Mouse (Mus musculus): Measurements from ENCODE around the gene Taf12. TPM values are rescaled to one million over a fixed set of nuclear protein-coding genes. Genes with fewer than 3 reads are reported as not detected.
A peak's percentile ranks its signal among the peaks of the same experiment; 100 is the strongest.

Taf12 gene
- polyA plus RNA-seq, 1 experiment from 2014 or later = 46.6 TPM

- H3K4me2 ChIP-seq (replicated peaks; ENCODE audit: low read depth, low read length) = no peak overlapping the region
- no peak overlapping the region for H3K4me3 ChIP-seq (ENCODE audit: low read length)
- H3K4me1 ChIP-seq (ENCODE audit: control insufficient read depth, insufficient read depth, low read length) = 0 out of 2 replicates have a peak, but pooled peaks cover 4% of the 10 kb centered on the region
- peaks cover 51% of the 10 kb centered on the region for H3K36me3 ChIP-seq (ENCODE audit: control insufficient read depth, insufficient read depth, low read length)
- 93% methylated on average over 5 of the region's 5 CpGs for WGBS
- no peak overlapping the region for H3K27ac ChIP-seq (ENCODE audit: low read depth, low read length)
- H3K9ac ChIP-seq (ENCODE audit: low read depth, low read length) = no peak overlapping the region
- ATAC-seq (ENCODE audit: low FRiP score, low TSS enrichment) = no peak
- H3K9me3 ChIP-seq (ENCODE audit: control insufficient read depth, low read length) = no peaks in the 10 kb centered on the region
- H3K27me3 ChIP-seq (ENCODE audit: control insufficient read depth, insufficient read depth, low read length) = no peaks in the 10 kb centered on the region
Measured at GRCm38 (mm10) chr4:132312627-132313026, 38.5 kb downstream of the Taf12 start.

GRCm38 (mm10) chr4:132315711-132316110 is 41.5 kb downstream of the Taf12 start:
- Histone ChIP-seq H3K9me3 (ENCODE audit: control insufficient read depth, low read length) (no peaks in the 10 kb centered on the region), H3K27me3 (ENCODE audit: control insufficient read depth, insufficient read depth, low read length) (no peaks in the 10 kb centered on the region), H3K4me1 (ENCODE audit: control insufficient read depth, insufficient read depth, low read length) (no peaks in the 10 kb centered on the region), H3K27ac (ENCODE audit: low read depth, low read length) (no peak overlapping the region), H3K4me3 (ENCODE audit: low read length) (no peak overlapping the region), H3K36me3 (ENCODE audit: control insufficient read depth, insufficient read depth, low read length) (peaks cover 65% of the 10 kb centered on the region), H3K4me2 (replicated peaks; ENCODE audit: low read depth, low read length) (no peak overlapping the region), H3K9ac (ENCODE audit: low read depth, low read length) (no peak overlapping the region)
- no peak for ATAC-seq (ENCODE audit: low FRiP score, low TSS enrichment)
- WGBS = 85% methylated on average over 8 of the region's 8 CpGs

- H3K9ac ChIP-seq (ENCODE audit: low read depth, low read length) = no peak overlapping the region
- H3K36me3 ChIP-seq (ENCODE audit: control insufficient read depth, insufficient read depth, low read length) = peaks cover 36% of the 10 kb centered on the region
- H3K4me3 ChIP-seq (ENCODE audit: low read length) = no peak overlapping the region
- no peak for ATAC-seq (ENCODE audit: low FRiP score, low TSS enrichment)
- no peak overlapping the region for H3K27ac ChIP-seq (ENCODE audit: low read depth, low read length)
- peaks cover 7% of the 10 kb centered on the region for H3K4me1 ChIP-seq (ENCODE audit: control insufficient read depth, insufficient read depth, low read length)
- no peak overlapping the region for H3K4me2 ChIP-seq (replicated peaks; ENCODE audit: low read depth, low read length)
- 81% methylated on average over 5 of the region's 5 CpGs for WGBS
- no peaks in the 10 kb centered on the region for H3K9me3 ChIP-seq (ENCODE audit: control insufficient read depth, low read length)
- no peaks in the 10 kb centered on the region for H3K27me3 ChIP-seq (ENCODE audit: control insufficient read depth, insufficient read depth, low read length)
Measured at GRCm38 (mm10) chr4:132326481-132326880, 52.3 kb downstream of the Taf12 start.

- WGBS = 50% methylated on average over 14 of the region's 14 CpGs
- no peaks in the 10 kb centered on the region for H3K9me3 ChIP-seq (ENCODE audit: control insufficient read depth, low read length)
- H3K27me3 ChIP-seq (ENCODE audit: control insufficient read depth, insufficient read depth, low read length) = no peaks in the 10 kb centered on the region
- H3K9ac ChIP-seq (ENCODE audit: low read depth, low read length) = peak overlapping the region; percentile 80
- H3K27ac ChIP-seq (ENCODE audit: low read depth, low read length) = no peak overlapping the region; the same call in 1 of the 2 replicates
- peak overlapping the region; percentile 51 for H3K4me2 ChIP-seq (replicated peaks; ENCODE audit: low read depth, low read length)
- peaks cover 37% of the 10 kb centered on the region for H3K36me3 ChIP-seq (ENCODE audit: control insufficient read depth, insufficient read depth, low read length)
- H3K4me1 ChIP-seq (ENCODE audit: control insufficient read depth, insufficient read depth, low read length) = peaks cover 7% of the 10 kb centered on the region
- H3K4me3 ChIP-seq (ENCODE audit: low read length) = peak overlapping the region; percentile 64
- no peak for ATAC-seq (ENCODE audit: low FRiP score, low TSS enrichment)
Measured at GRCm38 (mm10) chr4:132328391-132328982, 54.3 kb downstream of the Taf12 start.

GRCm38 (mm10) chr4:132329115-132329834 is 55.1 kb downstream of the Taf12 start, which contains the start of gene Trnau1ap:
Gene Trnau1ap, minus strand, starts transcription at chr4:132329538.
- peak within 1 kb of the TSS; percentile 85 for H3K27ac ChIP-seq (ENCODE audit: low read depth, low read length)

GRCm38 (mm10) chr4:132329835-132330354 is 55.7 kb downstream of the Taf12 start:
- H3K4me2 ChIP-seq (replicated peaks; ENCODE audit: low read depth, low read length) = peak overlapping the region; percentile 51
- no peak for ATAC-seq (ENCODE audit: low FRiP score, low TSS enrichment)
- peaks cover 37% of the 10 kb centered on the region for H3K36me3 ChIP-seq (ENCODE audit: control insufficient read depth, insufficient read depth, low read length)

More at GRCm38 (mm10) chr4:132329115-132329834, 55.1 kb downstream of the Taf12 start, which contains the start of gene Trnau1ap:
- H3K9ac ChIP-seq (ENCODE audit: low read depth, low read length) = peak within 1 kb of the TSS; percentile 80
- H3K4me3 ChIP-seq (ENCODE audit: low read length) = peak within 1 kb of the TSS; percentile 64
- H3K4me1 ChIP-seq (ENCODE audit: control insufficient read depth, insufficient read depth, low read length) = peaks cover 7% of the 10 kb centered on the region
- peaks cover 37% of the 10 kb centered on the region for H3K36me3 ChIP-seq (ENCODE audit: control insufficient read depth, insufficient read depth, low read length)
- no peaks in the 10 kb centered on the region for H3K27me3 ChIP-seq (ENCODE audit: control insufficient read depth, insufficient read depth, low read length)
- H3K4me2 ChIP-seq (replicated peaks; ENCODE audit: low read depth, low read length) = peak within 1 kb of the TSS; percentile 51
- under 1% methylated on average over 52 of the region's 52 CpGs for WGBS
- H3K9me3 ChIP-seq (ENCODE audit: control insufficient read depth, low read length) = no peaks in the 10 kb centered on the region
- ATAC-seq (ENCODE audit: low FRiP score, low TSS enrichment) = peak; percentile 96

GRCm38 (mm10) chr4:132331960-132332359 is 57.8 kb downstream of the Taf12 start:
- H3K4me1 ChIP-seq (ENCODE audit: control insufficient read depth, insufficient read depth, low read length) = peaks cover 7% of the 10 kb centered on the region
- H3K36me3 ChIP-seq (ENCODE audit: control insufficient read depth, insufficient read depth, low read length) = peaks cover 44% of the 10 kb centered on the region
- H3K27ac ChIP-seq (ENCODE audit: low read depth, low read length) = no peak overlapping the region
- H3K27me3 ChIP-seq (ENCODE audit: control insufficient read depth, insufficient read depth, low read length) = no peaks in the 10 kb centered on the region
- no peak overlapping the region for H3K4me3 ChIP-seq (ENCODE audit: low read length)
- no peak overlapping the region for H3K9ac ChIP-seq (ENCODE audit: low read depth, low read length)
- ATAC-seq (ENCODE audit: low FRiP score, low TSS enrichment) = no peak
- WGBS = 60% methylated on average over 3 of the region's 3 CpGs
- no peak overlapping the region for H3K4me2 ChIP-seq (replicated peaks; ENCODE audit: low read depth, low read length)
- H3K9me3 ChIP-seq (ENCODE audit: control insufficient read depth, low read length) = no peaks in the 10 kb centered on the region

More at GRCm38 (mm10) chr4:132329835-132330354, 55.7 kb downstream of the Taf12 start:
- no peaks in the 10 kb centered on the region for H3K9me3 ChIP-seq (ENCODE audit: control insufficient read depth, low read length)
- H3K9ac ChIP-seq (ENCODE audit: low read depth, low read length) = peak overlapping the region; percentile 80
- H3K27me3 ChIP-seq (ENCODE audit: control insufficient read depth, insufficient read depth, low read length) = no peaks in the 10 kb centered on the region
- H3K4me3 ChIP-seq (ENCODE audit: low read length) = peak overlapping the region; percentile 64
- 10% methylated on average over 10 of the region's 10 CpGs for WGBS
- peaks cover 7% of the 10 kb centered on the region for H3K4me1 ChIP-seq (ENCODE audit: control insufficient read depth, insufficient read depth, low read length)
- peak overlapping the region; percentile 85; the same call in 1 of the 2 replicates for H3K27ac ChIP-seq (ENCODE audit: low read depth, low read length)

GRCm38 (mm10) chr4:132332880-132333279 is 58.7 kb downstream of the Taf12 start:
- Histone ChIP-seq H3K4me2 (replicated peaks; ENCODE audit: low read depth, low read length) (no peak overlapping the region), H3K4me1 (ENCODE audit: control insufficient read depth, insufficient read depth, low read length) (peaks cover 7% of the 10 kb centered on the region), H3K9ac (ENCODE audit: low read depth, low read length) (no peak overlapping the region), H3K36me3 (ENCODE audit: control insufficient read depth, insufficient read depth, low read length) (peaks cover 51% of the 10 kb centered on the region), H3K4me3 (ENCODE audit: low read length) (no peak overlapping the region), H3K27me3 (ENCODE audit: control insufficient read depth, insufficient read depth, low read length) (no peaks in the 10 kb centered on the region), H3K9me3 (ENCODE audit: control insufficient read depth, low read length) (no peaks in the 10 kb centered on the region), H3K27ac (ENCODE audit: low read depth, low read length) (no peak overlapping the region)
- WGBS = 87% methylated on average over 6 of the region's 6 CpGs
- ATAC-seq (ENCODE audit: low FRiP score, low TSS enrichment) = no peak

GRCm38 (mm10) chr4:132338943-132339342 is 64.8 kb downstream of the Taf12 start:
- H3K36me3 ChIP-seq (ENCODE audit: control insufficient read depth, insufficient read depth, low read length) = peaks cover 52% of the 10 kb centered on the region
- no peaks in the 10 kb centered on the region for H3K9me3 ChIP-seq (ENCODE audit: control insufficient read depth, low read length)
- ATAC-seq (ENCODE audit: low FRiP score, low TSS enrichment) = no peak
- H3K9ac ChIP-seq (ENCODE audit: low read depth, low read length) = no peak overlapping the region
- H3K4me1 ChIP-seq (ENCODE audit: control insufficient read depth, insufficient read depth, low read length) = peaks cover 4% of the 10 kb centered on the region
- H3K4me3 ChIP-seq (ENCODE audit: low read length) = no peak overlapping the region
- H3K4me2 ChIP-seq (replicated peaks; ENCODE audit: low read depth, low read length) = no peak overlapping the region
- no peak overlapping the region for H3K27ac ChIP-seq (ENCODE audit: low read depth, low read length)
- no peaks in the 10 kb centered on the region for H3K27me3 ChIP-seq (ENCODE audit: control insufficient read depth, insufficient read depth, low read length)
- 96% methylated on average over 13 of the region's 13 CpGs for WGBS
